Mouse (Mus musculus): Measurements from ENCODE around the gene Tacstd2. TPM values are rescaled to one million over a fixed set of nuclear protein-coding genes. Genes with fewer than 3 reads are reported as not detected.

The Tacstd2 gene
- not detected for total RNA-seq (2023)

GRCm38 (mm10) chr6:67535777-67536054 is at the start of gene Tacstd2:
TSS of gene Tacstd2 (minus strand) at chr6:67535796.

GRCm38 (mm10) chr6:67491755-67492154 is 43.8 kb downstream of the Tacstd2 start, which contains the start of gene Il23r:
TSS of gene Il23r (minus strand) at chr6:67491855.

Other genes with a start within 250 kb of the Tacstd2 start
- gene Il12rb2, start 159.6 kb downstream of the Tacstd2 start, total RNA-seq (2023): 1 to 10 TPM; 4.4 to 9.0 TPM
- 1 to 10 TPM in 1 of 2 experiments, under 1 TPM in 1; 0.83 to 1.3 TPM for gene Il23r, start 43.9 kb downstream of the Tacstd2 start, total RNA-seq (2023)